Mouse (Mus musculus) myocyte (in vitro differentiated cells): Measurements from ENCODE around the gene Gpr160.

Experiments used
- CEBPB ChIP-seq: IDR thresholded peaks from 2 replicates; pipeline ENCODE4 v1.6.1; 2011; ENCODE audit warnings: mild to moderate bottlenecking, moderate library complexity; ENCODE audit not compliant: poor library complexity, insufficient read depth, severe bottlenecking
- E2F4 ChIP-seq: IDR thresholded peaks from one replicate; pipeline ENCODE4 v1.6.1; 2011; ENCODE audit warnings: mild to moderate bottlenecking, control low read depth, moderate library complexity; ENCODE audit not compliant: insufficient read depth
- MAX ChIP-seq: IDR thresholded peaks from one replicate; pipeline ENCODE4 v1.6.1; 2011; ENCODE audit warnings: low read depth, mild to moderate bottlenecking, control low read depth
- MYOD1 ChIP-seq, 3 experiments: IDR thresholded peaks; one replicate each; pipeline ENCODE4 v1.6.1; 2011; ENCODE audit warnings: control low read depth in 2 of 3, low read depth in 2 of 3, mild to moderate bottlenecking in 2 of 3, moderate library complexity in 1 of 3; ENCODE audit not compliant: insufficient read length in 2 of 3, control insufficient read depth in 1 of 3
- MYOG ChIP-seq, 3 experiments: IDR thresholded peaks; one replicate each; pipeline ENCODE4 v1.6.1; 2011; ENCODE audit warnings: control low read depth in 2 of 3, low read depth in 2 of 3, mild to moderate bottlenecking in 2 of 3; ENCODE audit not compliant: insufficient read length in 2 of 3, control insufficient read depth in 1 of 3, insufficient read depth in 1 of 3
- POLR2A ChIP-seq: IDR thresholded peaks from one replicate; pipeline ENCODE4 v1.6.1; 2011; ENCODE audit warnings: low read depth, mild to moderate bottlenecking, control low read depth, moderate library complexity; ENCODE audit not compliant: insufficient read length
- POLR2AphosphoS2 ChIP-seq: IDR thresholded peaks from one replicate; pipeline ENCODE4 v1.6.1; 2011; ENCODE audit warnings: low read depth, control low read depth; ENCODE audit not compliant: insufficient read length
- REST ChIP-seq: IDR thresholded peaks from one replicate; pipeline ENCODE4 v1.6.1; 2011; ENCODE audit warnings: mild to moderate bottlenecking, control low read depth, moderate library complexity; ENCODE audit not compliant: insufficient read depth, insufficient read length
- TCF12 ChIP-seq: IDR thresholded peaks from one replicate; pipeline ENCODE4 v1.6.1; 2011; ENCODE audit warnings: mild to moderate bottlenecking, control low read depth; ENCODE audit not compliant: poor library complexity, insufficient read depth, severe bottlenecking
- TCF3 ChIP-seq: IDR thresholded peaks from one replicate; pipeline ENCODE4 v1.6.1; 2011; ENCODE audit warnings: low read depth, control low read depth; ENCODE audit not compliant: insufficient read length
- USF1 ChIP-seq: IDR thresholded peaks from one replicate; pipeline ENCODE4 v1.6.1; 2011; ENCODE audit warnings: low read depth, mild to moderate bottlenecking, control low read depth, moderate library complexity

- no peak for TF ChIP-seq POLR2AphosphoS2
- TF ChIP-seq USF1: no peak
- no peak for TF ChIP-seq E2F4
- no peak for TF ChIP-seq POLR2A
- no peak for TF ChIP-seq MYOG (IDR thresholded peaks at IDR 0.05; ENCODE audit: control insufficient read depth in 1 of 3, insufficient read depth in 1 of 3, insufficient read length in 2 of 3, low read depth in 2 of 3)
- TF ChIP-seq TCF12: no peak
- no peak for TF ChIP-seq MYOD1 (IDR thresholded peaks at IDR 0.05; ENCODE audit: control insufficient read depth in 1 of 3, insufficient read length in 2 of 3, low read depth in 2 of 3)
- TF ChIP-seq MAX: no peak
- TF ChIP-seq TCF3: no peak
- TF ChIP-seq CEBPB: no peak
- TF ChIP-seq REST: no peak
These were observed 42.9 kb upstream of the Gpr160 start for GRCm38 (mm10) chr3:30812881-30813280.
